Mouse (Mus musculus) MEL (cell line): ENCODE data around the gene Atoh8. TPM values are rescaled to one million over a fixed set of nuclear protein-coding genes. Genes with fewer than 3 reads are reported as not detected.

Experiments
- DNase-seq: peaks from one replicate; pipeline ENCODE4 v3.0.0; 2011; ENCODE audit warnings: low read depth, low spot score
- H3K27ac ChIP-seq: 2 replicates; pipeline ENCODE4 v1.5.1; 2012; ENCODE audit warnings: low read depth, mild to moderate bottlenecking, control low read depth, low read length, moderate library complexity; ENCODE audit not compliant: control insufficient read depth
- H3K27me3 ChIP-seq, 2 experiments: fragments of 150-350 bp in 1 of 2; sonication (generic) in 1 of 2; 2 replicates each; pipeline ENCODE4 v1.6.1; 2012; ENCODE audit warnings: low read length in 2 of 2, mild to moderate bottlenecking in 2 of 2, improper control_type of control experiment in 1 of 2, moderate library complexity in 1 of 2; ENCODE audit not compliant: insufficient read depth in 2 of 2, control insufficient read depth in 1 of 2
- H3K36me3 ChIP-seq, 2 experiments: 2 replicates each; pipeline ENCODE4 v1.6.1; 2012 to 2014; ENCODE audit warnings: low read length in 2 of 2, improper control_type of control experiment in 1 of 2, inconsistent platforms in 1 of 2, mild to moderate bottlenecking in 1 of 2; ENCODE audit not compliant: insufficient read depth in 2 of 2, control insufficient read depth in 1 of 2
- H3K4me1 ChIP-seq, 2 experiments: fragments of 150-350 bp in 1 of 2; sonication (generic) in 1 of 2; 2 replicates each; pipeline ENCODE4 v1.6.1; 2012; ENCODE audit warnings: low read length in 2 of 2, improper control_type of control experiment in 1 of 2, mild to moderate bottlenecking in 1 of 2; ENCODE audit not compliant: insufficient read depth in 2 of 2, control insufficient read depth in 1 of 2
- H3K4me3 ChIP-seq, 2 experiments: fragments of 150-350 bp in 1 of 2; sonication (generic) in 1 of 2; 2 replicates each; pipeline ENCODE4 v1.5.1; 2012; ENCODE audit warnings: low read depth in 2 of 2, low read length in 2 of 2, mild to moderate bottlenecking in 2 of 2, moderate library complexity in 2 of 2, control low read depth in 1 of 2, improper control_type of control experiment in 1 of 2; ENCODE audit not compliant: control insufficient read depth in 1 of 2, insufficient read depth in 1 of 2
- H3K79me2 ChIP-seq: 2 replicates; pipeline ENCODE4 v1.6.1; 2012; ENCODE audit warnings: mild to moderate bottlenecking, low read length, moderate library complexity; ENCODE audit not compliant: control insufficient read depth, poor library complexity, insufficient read depth
- H3K9ac ChIP-seq: 2 replicates; pipeline ENCODE4 v1.6.1; 2012; ENCODE audit warnings: low read depth, mild to moderate bottlenecking, control low read depth, low read length, moderate library complexity; ENCODE audit not compliant: control insufficient read depth, poor library complexity, severe bottlenecking
- H3K9me3 ChIP-seq: fragments of 150-350 bp; sonication (generic); replicated peaks from 2 replicates; pipeline ENCODE4 v1.6.1; 2012; ENCODE audit warnings: mild to moderate bottlenecking, low read length, improper control_type of control experiment, moderate library complexity; ENCODE audit not compliant: insufficient read depth
- BHLHE40 ChIP-seq: IDR thresholded peaks from 2 replicates; pipeline ENCODE4 v1.6.1; 2012; ENCODE audit warnings: low read depth, mild to moderate bottlenecking, inconsistent platforms, low read length, improper control_type of control experiment, borderline replicate concordance
- CHD1 ChIP-seq: IDR thresholded peaks from 2 replicates; pipeline ENCODE4 v1.6.1; 2012; ENCODE audit warnings: low read depth, mild to moderate bottlenecking, inconsistent platforms, low read length, improper control_type of control experiment
- CHD2 ChIP-seq: IDR thresholded peaks from 2 replicates; pipeline ENCODE4 v1.6.1; 2011; ENCODE audit warnings: low read length, improper control_type of control experiment
- CTCF ChIP-seq, 3 experiments: IDR thresholded peaks in 2 of 3; conservative IDR thresholded peaks in 1 of 3; 2 replicates each; pipeline ENCODE4 v1.5.1; 2011 to 2012; ENCODE audit warnings: low read length in 3 of 3, low read depth in 2 of 3, mild to moderate bottlenecking in 2 of 3, improper control_type of control experiment in 1 of 3, inconsistent platforms in 1 of 3, mixed read lengths in 1 of 3, moderate library complexity in 1 of 3; ENCODE audit not compliant: control insufficient read depth in 1 of 3, insufficient read depth in 1 of 3, poor library complexity in 1 of 3, severe bottlenecking in 1 of 3
- GABPA ChIP-seq: IDR thresholded peaks from 2 replicates; pipeline ENCODE4 v1.6.1; 2012; ENCODE audit warnings: low read depth, mild to moderate bottlenecking, inconsistent platforms, low read length, improper control_type of control experiment, moderate library complexity
- GATA1 ChIP-seq: IDR thresholded peaks from 2 replicates; pipeline ENCODE4 v1.6.1; 2011; ENCODE audit warnings: low read depth, low read length, improper control_type of control experiment
- HCFC1 ChIP-seq: IDR thresholded peaks from 2 replicates; pipeline ENCODE4 v1.6.1; 2012; ENCODE audit warnings: low read depth, mild to moderate bottlenecking, inconsistent platforms, low read length, improper control_type of control experiment, moderate library complexity
- MAZ ChIP-seq: IDR thresholded peaks from 2 replicates; pipeline ENCODE4 v1.6.1; 2012; ENCODE audit warnings: low read depth, mild to moderate bottlenecking, inconsistent platforms, low read length, improper control_type of control experiment
- MEF2A ChIP-seq: IDR thresholded peaks from 2 replicates; pipeline ENCODE4 v1.6.1; 2014; ENCODE audit warnings: low read depth, mild to moderate bottlenecking, inconsistent platforms, low read length, improper control_type of control experiment; ENCODE audit not compliant: poor library complexity, insufficient replicate concordance, severe bottlenecking; ENCODE audit errors: extremely low read depth
- MYB ChIP-seq: IDR thresholded peaks from 2 replicates; pipeline ENCODE4 v1.6.1; 2011; ENCODE audit warnings: mild to moderate bottlenecking, low read depth, low read length, improper control_type of control experiment
- POLR2A ChIP-seq, 2 experiments: IDR thresholded peaks; 2 replicates each; pipeline ENCODE4 v1.6.1; 2011 to 2012; ENCODE audit warnings: low read length in 2 of 2, mild to moderate bottlenecking in 2 of 2, control low read depth in 1 of 2, improper control_type of control experiment in 1 of 2, low read depth in 1 of 2, moderate library complexity in 1 of 2; ENCODE audit not compliant: control insufficient read depth in 1 of 2, insufficient read depth in 1 of 2, poor library complexity in 1 of 2
- RAD21 ChIP-seq: IDR thresholded peaks from 2 replicates; pipeline ENCODE4 v1.6.1; 2011; ENCODE audit warnings: mild to moderate bottlenecking, low read depth, low read length, improper control_type of control experiment
- RCOR1 ChIP-seq: IDR thresholded peaks from 2 replicates; pipeline ENCODE4 v1.6.1; 2012; ENCODE audit warnings: low read depth, mild to moderate bottlenecking, inconsistent platforms, low read length, improper control_type of control experiment
- SMC3 ChIP-seq: IDR thresholded peaks from 2 replicates; pipeline ENCODE4 v1.6.1; 2011; ENCODE audit warnings: low read depth, low read length, improper control_type of control experiment
- ZC3H11A ChIP-seq: IDR thresholded peaks from 2 replicates; pipeline ENCODE4 v1.6.1; 2012; ENCODE audit warnings: low read depth, mild to moderate bottlenecking, inconsistent platforms, low read length, improper control_type of control experiment
- ZKSCAN1 ChIP-seq: IDR thresholded peaks from 2 replicates; pipeline ENCODE4 v1.6.1; 2012; ENCODE audit warnings: low read depth, mild to moderate bottlenecking, inconsistent platforms, low read length, improper control_type of control experiment, moderate library complexity
- ZNF384 ChIP-seq: IDR thresholded peaks from 2 replicates; pipeline ENCODE4 v1.6.1; 2012; ENCODE audit warnings: low read depth, mild to moderate bottlenecking, inconsistent platforms, low read length, improper control_type of control experiment
- polyA plus RNA-seq, 2 experiments: library from polyadenylated mRNA; stranded (reverse) in 1 of 2; unstranded in 1 of 2; fragments of >175 nt in 1 of 2; fragments of >200 nt in 1 of 2; gene quantifications; 2 replicates each; pipeline versions ENCODE4 v1.2.1 to v1.2.4; 2012; ENCODE audit warnings: low replicate concordance in 2 of 2, low read depth in 1 of 2; ENCODE audit not compliant: insufficient read length in 2 of 2, insufficient read depth in 1 of 2, missing spikeins in 1 of 2
- total RNA-seq: library from RNA; depleted of rRNA; stranded (reverse); fragments of 300-350 nt; gene quantifications from 2 replicates; pipeline ENCODE4 v1.2.3, GENCODE M21; 2012

Gene Atoh8
- total and polyA plus RNA-seq, 3 experiments, result not detected

GRCm38 (mm10) chr6:72260981-72261682 is 25.8 kb upstream of the Atoh8 start:
- Histone ChIP-seq H3K27me3 (peaks cover 10 to 11% of the 10 kb centered on the region in 2 experiments), H3K79me2 (no peaks in the 10 kb centered on the region), H3K4me1 (no peaks in the 10 kb centered on the region), H3K27ac (no peak overlapping the region), H3K9me3 (no peaks in the 10 kb centered on the region), H3K4me3 (no peak overlapping the region), H3K9ac (no peak overlapping the region), H3K36me3 (no peaks in the 10 kb centered on the region)
- peak; percentile 69 for DNase-seq
- TF ChIP-seq CTCF (IDR thresholded peaks at IDR 0.05 in 2 of 3, conservative IDR thresholded peaks at IDR 0.05 in 1 of 3; ENCODE audit: control insufficient read depth in 1 of 3, insufficient read depth in 1 of 3, low read depth in 2 of 3, low read length in 3 of 3, poor library complexity in 1 of 3, severe bottlenecking in 1 of 3), result peak; percentile 79 to 97 (median 89)
- peak; percentile 63 for TF ChIP-seq ZC3H11A
- no peak for TF ChIP-seq CHD1
- TF ChIP-seq ZNF384, result peak; percentile 82
- TF ChIP-seq SMC3, result peak; percentile 73
- no peak for TF ChIP-seq MEF2A
- TF ChIP-seq CHD2, result no peak
- no peak for TF ChIP-seq HCFC1
- peak; percentile 82 for TF ChIP-seq RAD21

GRCm38 (mm10) chr6:72259474-72259873 is 24.1 kb upstream of the Atoh8 start:
- no peak overlapping the region for H3K27ac ChIP-seq
- no peak overlapping the region for H3K9ac ChIP-seq
- H3K9me3 ChIP-seq, result no peaks in the 10 kb centered on the region
- no peak overlapping the region for H3K4me3 ChIP-seq
- no peak for DNase-seq
- no peaks in the 10 kb centered on the region for H3K36me3 ChIP-seq
- TF ChIP-seq MYB (no peak), GATA1 (no peak), GABPA (no peak), BHLHE40 (no peak), CHD1 (no peak), MAZ (no peak), RCOR1 (no peak), POLR2A (IDR thresholded peaks at IDR 0.05; ENCODE audit: control insufficient read depth in 1 of 2, insufficient read depth in 1 of 2, low read depth in 1 of 2, low read length in 2 of 2, poor library complexity in 1 of 2) (no peak), MEF2A (no peak), ZKSCAN1 (no peak)
- peaks cover 6 to 15% of the 10 kb centered on the region in 2 experiments for H3K27me3 ChIP-seq
- no peaks in the 10 kb centered on the region for H3K79me2 ChIP-seq
- no peaks in the 10 kb centered on the region for H3K4me1 ChIP-seq
